Comparison of ENCODE assay signal across 12 mouse cellular contexts in genomic region chr1:127420795-127421194, GRCm38 (mm10).
DNase-seq lines count a peak whose midpoint lies in the region; ATAC-seq and TF ChIP-seq lines count a peak whose summit lies in the region.
"Had no signal": no experiment of that assay in that cellular context is flagged by ENCODE, and none has a peak within 500 bp of the region (broad histone marks: within the 10 kb centered on the region; RNA-seq: fewer than 3 reads in every experiment).

No protein-coding gene starts in this region.

- no peak overlapping the region for H3K27ac ChIP-seq in ES-Bruce4 (ENCODE audit: insufficient read depth, low read length)
- H3K27ac ChIP-seq in forebrain, postnatal 0 days (ENCODE audit: low read depth, low read length) = no peak overlapping the region
- no peak overlapping the region for H3K27ac ChIP-seq in midbrain, embryonic 13.5 days
- H3K27ac ChIP-seq: liver, embryonic 13.5 days; macrophage had no signal

- no peak for TF ChIP-seq EP300 in ES-Bruce4 (IDR thresholded peaks at IDR 0.05; ENCODE audit: insufficient read depth, low read depth, low read length)

- no peak for TF ChIP-seq CTCF in ES-Bruce4 (IDR thresholded peaks at IDR 0.05; ENCODE audit: low read depth, low read length)
- no peak for TF ChIP-seq CTCF in forebrain, postnatal 0 days (IDR thresholded peaks at IDR 0.05; ENCODE audit: low read depth)

- TF ChIP-seq POLR2A in ES-Bruce4 (IDR thresholded peaks at IDR 0.05; ENCODE audit: insufficient read depth, low read length) = no peak

- H3K9me3 ChIP-seq in ES-Bruce4 (replicated peaks; ENCODE audit: control insufficient read depth, insufficient read depth, low read length, poor library complexity, severe bottlenecking) = no peaks in the 10 kb centered on the region
- H3K9me3 ChIP-seq in forebrain, postnatal 0 days (ENCODE audit: low read length) = no peaks in the 10 kb centered on the region
- no peaks in the 10 kb centered on the region for H3K9me3 ChIP-seq in midbrain, embryonic 13.5 days
- H3K9me3 ChIP-seq: liver, embryonic 13.5 days had no signal

- DNase-seq in brain, adult 2 months (ENCODE audit: low read depth, low spot score) = peak; percentile 46
- DNase-seq in forebrain, postnatal 0 days = peak; percentile 44
- DNase-seq in frontal cortex, postnatal 36 days (ENCODE audit: low spot score in 2 of 2) = no peak
- DNase-seq in frontal cortex, postnatal 10 days (ENCODE audit: low spot score in 2 of 2) = no peak
- DNase-seq in heart, postnatal 4 days = no peak
- DNase-seq: cerebellum, postnatal 10 days; gastrocnemius, postnatal 14 days; liver, embryonic 13.5 days had no signal

- H3K27me3 ChIP-seq in ES-Bruce4 (ENCODE audit: control insufficient read depth, insufficient read depth, low read length, poor library complexity, severe bottlenecking) = no peaks in the 10 kb centered on the region
- no peaks in the 10 kb centered on the region for H3K27me3 ChIP-seq in forebrain, postnatal 0 days (ENCODE audit: insufficient read depth, low read length)
- no peaks in the 10 kb centered on the region for H3K27me3 ChIP-seq in midbrain, embryonic 13.5 days
- H3K27me3 ChIP-seq: CH12.LX; liver, embryonic 13.5 days had no signal

- no peaks in the 10 kb centered on the region for H3K36me3 ChIP-seq in ES-Bruce4 (ENCODE audit: control insufficient read depth, insufficient read depth, low read length, poor library complexity, severe bottlenecking)
- no peaks in the 10 kb centered on the region for H3K36me3 ChIP-seq in forebrain, postnatal 0 days (ENCODE audit: insufficient read depth)
- peaks cover 6% of the 10 kb centered on the region; the same call in 1 of the 2 replicates for H3K36me3 ChIP-seq in midbrain, embryonic 13.5 days
- H3K36me3 ChIP-seq: liver, embryonic 13.5 days had no signal

- H3K4me2 ChIP-seq in forebrain, postnatal 0 days (ENCODE audit: low read depth) = no peak overlapping the region
- 0 out of 2 replicates have a peak overlapping the region, but pooled peaks have one; percentile 4 for H3K4me2 ChIP-seq in midbrain, embryonic 13.5 days (replicated peaks)
- H3K4me2 ChIP-seq: liver, embryonic 13.5 days had no signal

- ATAC-seq in forebrain, postnatal 0 days = peak; percentile 73
- peak; percentile 43; the same call in 1 of the 2 replicates for ATAC-seq in midbrain, embryonic 13.5 days

- peak overlapping the region; percentile 9; the same call in 1 of the 2 replicates for H3K9ac ChIP-seq in ES-Bruce4 (ENCODE audit: low read depth, poor library complexity, severe bottlenecking)
- H3K9ac ChIP-seq in forebrain, postnatal 0 days = no peak overlapping the region
- H3K9ac ChIP-seq in midbrain, embryonic 13.5 days (replicated peaks) = no peak overlapping the region
- H3K9ac ChIP-seq: liver, embryonic 13.5 days had no signal

- WGBS in forebrain, postnatal 0 days = 46% methylated on average over 14 of the region's 15 CpGs
- 74% methylated on average over 15 of the region's 15 CpGs for WGBS in midbrain, embryonic 13.5 days

- peak overlapping the region; percentile 50; the same call in 1 of the 2 replicates for H3K4me3 ChIP-seq in ES-Bruce4 (ENCODE audit: low read depth, low read length)
- no peak overlapping the region for H3K4me3 ChIP-seq in forebrain, postnatal 0 days (ENCODE audit: low read depth, low read length)
- H3K4me3 ChIP-seq in midbrain, embryonic 13.5 days (replicated peaks) = no peak overlapping the region
- H3K4me3 ChIP-seq: liver, embryonic 13.5 days had no signal

- H3K4me1 ChIP-seq in ES-Bruce4 (ENCODE audit: control insufficient read depth, insufficient read depth, low read length) = no peaks in the 10 kb centered on the region
- H3K4me1 ChIP-seq in forebrain, postnatal 0 days (ENCODE audit: insufficient read depth) = no peaks in the 10 kb centered on the region; the same call in 1 of the 2 replicates
- H3K4me1 ChIP-seq in midbrain, embryonic 13.5 days (replicated peaks) = peaks cover 38% of the 10 kb centered on the region
- H3K4me1 ChIP-seq: liver, embryonic 13.5 days had no signal

Comparison
In these comparisons a context has a peak if more than half of its experiments do, and no peak if none do; other contexts are left out.
1. DNase-seq: peak in brain, adult 2 months (single experiment) and forebrain, postnatal 0 days (single experiment); none in frontal cortex, postnatal 36 days (0 of 2), frontal cortex, postnatal 10 days (0 of 2) and heart, postnatal 4 days (single experiment).